Mouse (Mus musculus) monocyte, adult 5-6 weeks (primary cell): ENCODE results near the gene Frmd7. TPM values are rescaled to one million over a fixed set of nuclear protein-coding genes. Genes with fewer than 3 reads are reported as not detected.
A peak's percentile ranks its signal among the peaks of the same experiment; 100 is the strongest.

Source experiments
- ATAC-seq: fragments of 153-309, 156-312 bp; replicated peaks from 2 replicates; pipeline ENCODE4 v1.8.0; 2017; ENCODE audit warnings: mild to moderate bottlenecking; ENCODE audit not compliant: low TSS enrichment, insufficient number of reproducible peaks, severe bottlenecking, poor library complexity, low FRiP score
- total RNA-seq: library from RNA; stranded (forward); fragments of 200-1000, 200-491, 200-594 nt; gene quantifications from 3 replicates; pipeline ENCODE4 v1.2.3, GENCODE M21; 2017

Frmd7 gene
- 0.58 TPM in 1 of 3 replicates, not detected in the others for total RNA-seq

DNA sequence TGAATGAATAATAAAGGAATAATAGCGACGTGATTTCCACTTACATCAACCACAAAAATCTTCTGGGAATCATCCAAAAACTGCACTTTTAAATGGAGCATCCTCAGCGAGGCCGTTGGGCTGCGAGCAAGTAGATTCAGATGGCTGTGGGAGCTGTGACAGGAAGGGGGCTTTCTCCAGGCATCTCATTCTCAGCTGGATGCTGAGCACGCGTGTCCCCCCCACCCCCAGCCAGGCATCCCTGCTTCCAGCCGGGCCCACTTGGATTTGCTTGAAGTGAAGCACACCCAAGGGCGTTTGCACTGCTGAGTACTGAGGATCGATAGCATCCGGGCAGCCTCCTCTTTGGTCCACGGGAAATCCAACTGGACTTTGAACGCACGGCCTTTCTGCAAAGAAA lies at the start of gene Frmd7:
Gene Frmd7, minus strand, starts transcription at position 101 of the 400 bp plus-strand sequence.
- no peak for ATAC-seq

DNA sequence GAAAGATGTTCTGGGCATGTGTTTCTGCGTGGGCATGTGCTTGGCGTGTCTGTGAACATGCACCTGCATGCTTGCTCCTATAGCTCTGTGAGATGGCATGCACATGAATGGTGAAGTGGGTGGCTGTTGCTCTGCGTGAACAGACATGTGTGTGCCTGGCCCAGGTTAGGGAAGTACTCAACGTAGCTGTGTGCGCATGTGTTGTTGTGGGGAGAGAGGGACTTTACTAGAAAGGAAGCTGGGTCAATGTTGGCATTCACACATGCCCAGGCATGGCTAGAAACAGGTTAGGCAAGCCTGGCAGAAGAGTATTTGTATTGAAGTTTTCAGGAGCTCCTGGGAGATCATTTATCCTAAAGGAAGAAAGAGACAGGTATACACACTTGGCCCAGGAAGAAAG lies 48.8 kb upstream of the Frmd7 start:
- no peak for ATAC-seq

- ATAC-seq = no peak
Observed at GRCm38 (mm10) chrX:50989940-50990339, 47.4 kb upstream of the Frmd7 start.

- no peak for ATAC-seq
Observed at GRCm38 (mm10) chrX:50988581-50988980, 46.1 kb upstream of the Frmd7 start.

DNA sequence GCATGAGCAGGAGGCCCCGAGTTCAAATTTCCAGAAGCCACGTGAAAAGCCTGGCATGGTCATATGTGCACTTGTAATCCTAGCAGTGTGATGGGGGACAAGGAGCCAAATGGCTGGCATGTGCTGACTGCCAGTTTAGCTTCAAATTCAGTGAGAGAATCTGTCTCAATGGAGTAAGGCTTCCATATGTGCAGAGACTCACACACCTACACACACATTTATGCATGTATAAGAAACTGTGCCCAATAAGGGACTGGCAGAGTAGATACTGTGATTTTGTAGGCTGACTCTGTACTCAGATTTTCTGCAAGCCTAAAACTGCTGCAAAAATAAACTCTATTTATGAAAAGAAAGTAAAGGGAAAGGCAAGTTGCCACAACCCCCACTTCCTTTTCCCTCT lies 35.9 kb upstream of the Frmd7 start:
- ATAC-seq = no peak

- no peak for ATAC-seq
Observed at GRCm38 (mm10) chrX:50972145-50972544, 29.6 kb upstream of the Frmd7 start.

GRCm38 (mm10) chrX:50969907-50970306 lies 27.4 kb upstream of the Frmd7 start:
- 0 out of 2 replicates have a peak, but pooled peaks have one; percentile 35 for ATAC-seq

DNA sequence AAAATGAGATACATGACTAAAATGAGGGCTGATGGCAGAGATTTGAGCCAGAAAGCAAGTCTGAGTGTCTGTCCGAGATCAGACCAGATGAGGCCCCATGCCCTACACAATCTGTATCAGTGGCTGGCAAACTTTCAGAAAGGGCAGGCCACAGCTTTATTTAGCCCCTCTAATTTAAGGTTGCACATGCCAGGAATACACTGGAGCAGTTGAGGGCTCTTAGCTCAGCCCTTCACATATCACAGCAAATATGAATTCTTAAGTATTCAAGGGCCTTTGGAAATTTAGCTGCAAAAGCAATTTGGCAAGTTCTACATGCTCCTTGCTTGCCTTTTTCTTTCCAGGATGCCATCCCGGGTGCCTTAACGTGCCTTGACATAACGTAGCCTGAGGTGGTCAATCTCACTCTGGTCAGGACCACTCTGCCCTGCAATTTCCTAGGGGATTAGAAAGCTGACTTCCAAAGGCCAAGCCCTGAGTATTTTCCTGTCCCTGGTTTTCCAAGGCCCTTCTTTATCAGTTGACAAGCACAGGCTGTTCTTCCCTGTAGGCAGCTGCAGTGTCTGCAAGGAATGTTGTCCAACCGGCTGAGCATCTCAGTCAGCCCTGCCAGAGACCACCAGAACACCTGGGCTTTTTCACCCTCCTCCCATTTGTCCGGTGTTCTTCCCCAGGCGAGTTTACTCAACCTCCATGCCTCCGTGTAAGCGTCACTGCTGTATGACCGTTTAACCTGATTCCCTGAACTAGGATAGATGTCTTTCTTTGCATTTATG lies 25.8 kb upstream of the Frmd7 start:
- no peak for ATAC-seq

DNA sequence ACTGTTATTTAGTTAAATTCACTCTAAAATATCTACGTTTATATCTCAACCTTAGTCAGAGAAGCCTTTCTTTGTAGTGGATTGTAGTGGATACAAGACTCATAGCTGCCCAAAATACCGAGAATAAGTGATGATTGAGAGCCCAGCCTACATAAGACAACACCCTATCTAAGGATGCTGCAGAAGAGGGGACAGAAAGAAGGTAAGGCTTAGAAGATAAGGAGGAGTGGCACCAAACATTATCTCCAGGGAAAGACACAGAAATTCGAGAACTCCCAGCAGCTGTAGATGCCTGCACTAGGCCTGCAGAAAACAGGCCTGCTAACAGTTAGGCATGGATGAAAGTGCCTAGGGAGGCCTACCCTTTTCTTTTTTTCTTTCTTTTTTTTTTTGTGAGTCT lies 22.6 kb upstream of the Frmd7 start:
- no peak for ATAC-seq

GRCm38 (mm10) chrX:50962955-50963354 lies 20.4 kb upstream of the Frmd7 start:
- no peak for ATAC-seq

- no peak for ATAC-seq
Observed at GRCm38 (mm10) chrX:50948633-50949032, 6.1 kb upstream of the Frmd7 start.

GRCm38 (mm10) chrX:50948116-50948515 lies 5.6 kb upstream of the Frmd7 start:
- no peak for ATAC-seq

- no peak for ATAC-seq
Observed at GRCm38 (mm10) chrX:50937117-50937516, 5.4 kb downstream of the Frmd7 start.

DNA sequence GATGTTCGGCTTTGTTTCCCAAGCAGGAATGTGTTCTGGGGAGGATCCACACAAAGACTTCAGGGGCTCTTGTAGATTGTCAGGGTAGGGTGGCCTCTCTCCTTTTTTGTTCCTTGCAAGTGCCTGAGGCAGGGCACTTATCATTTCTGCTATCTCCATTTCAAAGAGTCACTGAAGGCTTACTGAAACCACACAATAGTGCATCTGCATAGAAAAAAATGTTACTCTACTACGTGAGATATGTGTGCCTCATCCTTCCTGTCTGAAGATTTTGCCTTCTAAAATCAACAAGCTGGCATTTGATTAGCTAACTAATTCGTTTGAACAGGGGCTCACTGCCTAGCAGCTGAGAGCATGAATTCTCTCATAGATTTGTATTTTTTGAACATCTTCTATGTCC lies 12.2 kb downstream of the Frmd7 start:
- ATAC-seq = no peak

GRCm38 (mm10) chrX:50926893-50927545 lies 15.5 kb downstream of the Frmd7 start:
- no peak for ATAC-seq

- no peak for ATAC-seq
Observed at GRCm38 (mm10) chrX:50924629-50925364, 17.7 kb downstream of the Frmd7 start.

DNA sequence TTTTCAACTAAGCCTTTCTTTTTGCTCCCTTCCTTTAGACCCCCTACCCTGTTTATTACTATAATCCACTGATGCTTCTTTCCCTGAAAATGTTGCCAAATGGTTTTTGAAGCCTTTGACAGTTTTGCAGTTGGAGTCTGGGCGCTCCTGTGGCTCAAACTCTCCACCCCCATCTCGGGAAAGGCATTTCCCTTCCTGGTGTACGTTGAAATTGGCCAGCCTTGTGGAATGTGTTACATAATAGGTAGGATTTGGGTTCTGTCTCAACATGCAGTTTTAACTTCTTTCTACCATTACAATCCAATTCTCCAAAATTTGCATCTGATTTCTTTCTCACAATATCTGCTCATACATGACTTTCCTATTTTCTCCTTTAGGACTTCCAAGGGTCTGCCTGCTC lies 23.8 kb downstream of the Frmd7 start:
- no peak for ATAC-seq

DNA sequence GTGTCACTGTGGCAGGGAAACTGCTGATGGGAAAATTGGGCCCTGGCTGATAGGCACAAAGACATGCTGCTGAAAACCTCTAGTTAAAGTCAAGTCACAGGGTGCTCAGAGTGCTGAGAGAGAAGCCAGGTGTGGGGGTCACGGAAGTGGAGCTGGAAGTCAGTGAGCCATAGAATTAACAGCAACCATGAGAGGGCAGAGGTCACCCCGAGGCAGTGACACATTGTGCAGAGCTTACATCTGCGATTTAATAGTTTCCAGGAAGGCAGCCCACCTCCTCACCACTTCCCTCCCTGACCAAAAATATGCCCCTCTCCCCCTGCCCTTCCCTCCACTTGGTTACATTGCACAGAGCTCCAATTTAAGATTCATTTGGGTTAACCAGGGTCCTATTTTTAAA lies 25.1 kb downstream of the Frmd7 start:
- ATAC-seq = no peak

DNA sequence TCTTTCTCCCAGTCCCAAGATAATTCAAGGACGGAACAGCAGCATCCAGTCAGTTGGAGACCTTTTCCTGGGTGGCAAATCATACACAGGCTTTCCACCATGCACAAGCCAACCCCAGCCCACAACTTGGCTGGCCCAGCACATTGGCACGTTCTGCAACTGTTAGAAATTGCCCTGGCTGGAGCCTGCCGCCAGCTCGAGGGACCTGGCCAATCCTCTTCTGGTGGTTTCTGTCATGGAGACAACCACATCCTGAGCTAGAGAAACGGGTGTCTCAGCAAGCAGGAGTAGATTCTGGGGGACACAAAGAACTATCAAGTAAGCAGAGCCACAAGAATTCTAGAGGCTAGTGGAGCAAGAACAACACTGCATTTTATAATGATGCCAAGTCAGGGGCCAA lies 32.6 kb downstream of the Frmd7 start:
- no peak for ATAC-seq

- ATAC-seq = no peak
Observed at GRCm38 (mm10) chrX:50903497-50903896, 39.0 kb downstream of the Frmd7 start.
